Mouse (Mus musculus) myocyte (in vitro differentiated cells): ENCODE measurements at regions not wholly inside any gene's neighbourhood (a gene's known extent, or its start where the extent isn't known, plus 50 kb on each side); places are given as distances from the start of the nearest gene placed in this dataset.

Experiments
- CEBPB ChIP-seq: IDR thresholded peaks from 2 replicates; pipeline ENCODE4 v1.6.1; 2011; ENCODE audit warnings: mild to moderate bottlenecking, moderate library complexity; ENCODE audit not compliant: poor library complexity, insufficient read depth, severe bottlenecking
- E2F4 ChIP-seq: IDR thresholded peaks from one replicate; pipeline ENCODE4 v1.6.1; 2011; ENCODE audit warnings: mild to moderate bottlenecking, control low read depth, moderate library complexity; ENCODE audit not compliant: insufficient read depth
- MAX ChIP-seq: IDR thresholded peaks from one replicate; pipeline ENCODE4 v1.6.1; 2011; ENCODE audit warnings: low read depth, mild to moderate bottlenecking, control low read depth
- MYOD1 ChIP-seq, 3 experiments: IDR thresholded peaks; one replicate each; pipeline ENCODE4 v1.6.1; 2011; ENCODE audit warnings: control low read depth in 2 of 3, low read depth in 2 of 3, mild to moderate bottlenecking in 2 of 3, moderate library complexity in 1 of 3; ENCODE audit not compliant: insufficient read length in 2 of 3, control insufficient read depth in 1 of 3
- MYOG ChIP-seq, 3 experiments: IDR thresholded peaks; one replicate each; pipeline ENCODE4 v1.6.1; 2011; ENCODE audit warnings: control low read depth in 2 of 3, low read depth in 2 of 3, mild to moderate bottlenecking in 2 of 3; ENCODE audit not compliant: insufficient read length in 2 of 3, control insufficient read depth in 1 of 3, insufficient read depth in 1 of 3
- POLR2A ChIP-seq: IDR thresholded peaks from one replicate; pipeline ENCODE4 v1.6.1; 2011; ENCODE audit warnings: low read depth, mild to moderate bottlenecking, control low read depth, moderate library complexity; ENCODE audit not compliant: insufficient read length
- POLR2AphosphoS2 ChIP-seq: IDR thresholded peaks from one replicate; pipeline ENCODE4 v1.6.1; 2011; ENCODE audit warnings: low read depth, control low read depth; ENCODE audit not compliant: insufficient read length
- REST ChIP-seq: IDR thresholded peaks from one replicate; pipeline ENCODE4 v1.6.1; 2011; ENCODE audit warnings: mild to moderate bottlenecking, control low read depth, moderate library complexity; ENCODE audit not compliant: insufficient read depth, insufficient read length
- TCF12 ChIP-seq: IDR thresholded peaks from one replicate; pipeline ENCODE4 v1.6.1; 2011; ENCODE audit warnings: mild to moderate bottlenecking, control low read depth; ENCODE audit not compliant: poor library complexity, insufficient read depth, severe bottlenecking
- USF1 ChIP-seq: IDR thresholded peaks from one replicate; pipeline ENCODE4 v1.6.1; 2011; ENCODE audit warnings: low read depth, mild to moderate bottlenecking, control low read depth, moderate library complexity

GRCm38 (mm10) chr6:32709566-32709965 is 121.6 kb upstream of the Plxna4 start:
- TF ChIP-seq POLR2A (no peak), MAX (no peak), TCF12 (no peak), POLR2AphosphoS2 (no peak), MYOD1 (IDR thresholded peaks at IDR 0.05; ENCODE audit: control insufficient read depth in 1 of 3, insufficient read length in 2 of 3, low read depth in 2 of 3) (no peak), REST (no peak), USF1 (no peak), MYOG (IDR thresholded peaks at IDR 0.05; ENCODE audit: control insufficient read depth in 1 of 3, insufficient read depth in 1 of 3, insufficient read length in 2 of 3, low read depth in 2 of 3) (no peak), CEBPB (no peak), E2F4 (no peak)
